Mouse (Mus musculus) lung, postnatal 0 days (tissue): ENCODE measurements at regions not wholly inside any gene's neighbourhood (a gene's known extent, or its start where the extent isn't known, plus 50 kb on each side); places are given as distances from the start of the nearest gene placed in this dataset.

Source experiments
- CTCF ChIP-seq: IDR thresholded peaks from 2 replicates; pipeline ENCODE4 v1.5.1; 2016; ENCODE audit warnings: antibody characterized with exemption, mild to moderate bottlenecking
- EP300 ChIP-seq: IDR thresholded peaks from 2 replicates; pipeline ENCODE4 v1.6.1; 2016; ENCODE audit warnings: antibody characterized with exemption, mild to moderate bottlenecking, control low read depth

- TF ChIP-seq CTCF (no peak), EP300 (no peak)
These were observed 80.1 kb downstream of the Gm525 start for GRCm38 (mm10) chr11:89153466-89154406.
